7 mouse cellular contexts compared by ENCODE assay signal in genomic region chr12:84316006-84316405, GRCm38 (mm10). TPM values are rescaled to one million over a fixed set of nuclear protein-coding genes. Genes with fewer than 3 reads are reported as not detected.
DNase-seq lines count a peak whose midpoint lies in the region; TF ChIP-seq lines count a peak whose summit lies in the region.

No protein-coding gene starts in this region.

- peak overlapping the region; percentile 97 for H3K27ac ChIP-seq in hindbrain, embryonic 10.5 days
- no peak overlapping the region for H3K27ac ChIP-seq in macrophage

- no peaks in the 10 kb centered on the region for H3K9me3 ChIP-seq in E14TG2a.4 (ENCODE audit: low read length)
- H3K9me3 ChIP-seq in hindbrain, embryonic 10.5 days, result no peaks in the 10 kb centered on the region

- H3K79me2 ChIP-seq in macrophage (ENCODE audit: inconsistent target), result peaks cover 41% of the 10 kb centered on the region

- peak; percentile 2 for DNase-seq in Muller cell, postnatal 12 days (ENCODE audit: inconsistent ontology term)
- no peak for DNase-seq in hindbrain, embryonic 10.5 days (ENCODE audit: low spot score)
- DNase-seq in natural killer cell, adult 2 months (ENCODE audit: low spot score in 2 of 2), result no peak
- no peak for DNase-seq in kidney, adult 11 months
- DNase-seq in adrenal gland, postnatal 25 days, result no peak

- H3K27me3 ChIP-seq in E14TG2a.4 (ENCODE audit: insufficient read depth, low read length), result no peaks in the 10 kb centered on the region
- no peaks in the 10 kb centered on the region for H3K27me3 ChIP-seq in hindbrain, embryonic 10.5 days (ENCODE audit: insufficient read depth, poor library complexity, severe bottlenecking)

- TF ChIP-seq CTCF in E14TG2a.4 (conservative IDR thresholded peaks at IDR 0.05; ENCODE audit: low read length), result no peak

- 55% methylated on average over 7 of the region's 7 CpGs for WGBS in hindbrain, embryonic 10.5 days
- WGBS in macrophage (ENCODE audit: missing documents), result 62% methylated on average over 7 of the region's 7 CpGs

- H3K36me3 ChIP-seq in E14TG2a.4 (ENCODE audit: insufficient read depth, low read length) (no peaks in the 10 kb centered on the region), macrophage (ENCODE audit: inconsistent target) (peaks cover 11% of the 10 kb centered on the region; the same call in 1 of the 2 replicates)
- peaks cover 3% of the 10 kb centered on the region; the same call in 1 of the 2 replicates for H3K36me3 ChIP-seq in hindbrain, embryonic 10.5 days

- H3K4me3 ChIP-seq in E14TG2a.4 (replicated peaks; ENCODE audit: low read length), result peak overlapping the region; percentile 98
- H3K4me3 ChIP-seq in hindbrain, embryonic 10.5 days, result peak overlapping the region; percentile 100
- H3K4me3 ChIP-seq in macrophage (ENCODE audit: inconsistent target), result peak overlapping the region; percentile 72

- peaks cover 26% of the 10 kb centered on the region for H3K4me1 ChIP-seq in E14TG2a.4 (replicated peaks; ENCODE audit: low read depth, low read length)
- H3K4me1 ChIP-seq in hindbrain, embryonic 10.5 days (replicated peaks), result peaks cover 29% of the 10 kb centered on the region

RNA-seq across cellular contexts. Expression of gene Zfp410, which starts 0.6 kb away (rescaled TPM):
- polyA plus RNA-seq in hindbrain, embryonic 10.5 days (2016; fragmentation: Nextera tagmentation; extraction: Ambion mirVana), result 106 and 120 TPM in 2 replicates
- total RNA-seq in macrophage (2018; cell fraction: chromatin; rRNA removed), result 100 to 1,000 TPM in 17 of 26 experiments, 10 to 100 TPM in 9; 48.1 to 165 (median 119) TPM
- total RNA-seq in macrophage (2018; cell fraction: cytosol; rRNA removed), result 10 to 100 TPM; 10.7 to 23.4 (median 17.4) TPM
- total RNA-seq in macrophage (2018; cell fraction: nucleus; rRNA removed), result 100 to 1,000 TPM in 5 of 26 experiments, 10 to 100 TPM in 21; 29.4 to 122 (median 62.3) TPM
- polyA plus RNA-seq in macrophage (2018), result 13.2 to 17.7 TPM (median 17.0 TPM) in 3 replicates
- total RNA-seq in adrenal gland, postnatal 25 days (2021), result 41.4 and 42.0 TPM in 2 replicates

RNA-seq across cellular contexts. Expression of gene Ptgr2, which starts 31.0 kb away (rescaled TPM):
- polyA plus RNA-seq in hindbrain, embryonic 10.5 days (2016; fragmentation: Nextera tagmentation; extraction: Ambion mirVana), result 16.4 and 18.8 TPM in 2 replicates
- 10 to 100 TPM in 19 of 26 experiments, 1 to 10 TPM in 7; 2.5 to 77.1 (median 26.1) TPM for total RNA-seq in macrophage (2018; cell fraction: chromatin; rRNA removed)
- 10 to 100 TPM; 26.3 to 60.1 (median 42.6) TPM for total RNA-seq in macrophage (2018; cell fraction: cytosol; rRNA removed)
- 10 to 100 TPM in 24 of 26 experiments, 1 to 10 TPM in 2; 6.2 to 62.9 (median 24.0) TPM for total RNA-seq in macrophage (2018; cell fraction: nucleus; rRNA removed)
- 38.2 to 43.3 TPM (median 40.5 TPM) in 3 replicates for polyA plus RNA-seq in macrophage (2018)
- total RNA-seq in adrenal gland, postnatal 25 days (2021), result 74.9 and 93.1 TPM in 2 replicates

RNA-seq across cellular contexts. Expression of gene Coq6, which starts 45.5 kb away (rescaled TPM):
- 46.5 and 48.9 TPM in 2 replicates for polyA plus RNA-seq in hindbrain, embryonic 10.5 days (2016; fragmentation: Nextera tagmentation; extraction: Ambion mirVana)
- 10 to 100 TPM in 15 of 26 experiments, 1 to 10 TPM in 11; 2.1 to 33.8 (median 14.0) TPM for total RNA-seq in macrophage (2018; cell fraction: chromatin; rRNA removed)
- total RNA-seq in macrophage (2018; cell fraction: cytosol; rRNA removed), result 1 to 10 TPM; 4.2 to 7.4 (median 5.9) TPM
- total RNA-seq in macrophage (2018; cell fraction: nucleus; rRNA removed), result 10 to 100 TPM in 9 of 26 experiments, 1 to 10 TPM in 17; 2.5 to 20.4 (median 8.6) TPM
- 3.2 to 10.7 TPM (median 7.0 TPM) in 3 replicates for polyA plus RNA-seq in macrophage (2018)
- total RNA-seq in adrenal gland, postnatal 25 days (2021), result 53.9 and 67.3 TPM in 2 replicates

RNA-seq across cellular contexts. Expression of gene Fam161b, which starts 45.6 kb away (rescaled TPM):
- 6.8 and 10.7 TPM in 2 replicates for polyA plus RNA-seq in hindbrain, embryonic 10.5 days (2016; fragmentation: Nextera tagmentation; extraction: Ambion mirVana)
- total RNA-seq in macrophage (2018; cell fraction: chromatin; rRNA removed), result 1 to 10 TPM in 13 of 26 experiments, under 1 TPM in 6, not detected in 7; 0.26 to 4.1 (median 1.7) TPM
- total RNA-seq in macrophage (2018; cell fraction: cytosol; rRNA removed), result under 1 TPM; 0.05 to 0.96 (median 0.38) TPM
- 1 to 10 TPM in 10 of 26 experiments, under 1 TPM in 12, not detected in 4; 0.12 to 2.5 (median 0.78) TPM for total RNA-seq in macrophage (2018; cell fraction: nucleus; rRNA removed)
- 0.44 to 0.59 TPM (median 0.54 TPM) in 3 replicates for polyA plus RNA-seq in macrophage (2018)
- 2.9 and 3.0 TPM in 2 replicates for total RNA-seq in adrenal gland, postnatal 25 days (2021)
